Mouse (Mus musculus) lung, postnatal 0 days (tissue): ENCODE measurements around the gene Rnf149.

Experiments
- CTCF ChIP-seq: IDR thresholded peaks from 2 replicates; pipeline ENCODE4 v1.5.1; 2016; ENCODE audit warnings: antibody characterized with exemption, mild to moderate bottlenecking
- EP300 ChIP-seq: IDR thresholded peaks from 2 replicates; pipeline ENCODE4 v1.6.1; 2016; ENCODE audit warnings: antibody characterized with exemption, mild to moderate bottlenecking, control low read depth

- TF ChIP-seq CTCF (no peak), EP300 (no peak)
Observed at GRCm38 (mm10) chr1:39583173-39583572, 6.0 kb upstream of the Rnf149 start.
